Mouse (Mus musculus) brain, embryonic 14.5 days (tissue): Measurements from ENCODE around the gene Pkp1.

ENCODE experiments used
- CTCF ChIP-seq: fragments of 200-500 bp; IDR thresholded peaks from 2 replicates; pipeline ENCODE4 v1.5.1; 2012; ENCODE audit warnings: inconsistent platforms, mild to moderate bottlenecking, moderate library complexity, borderline replicate concordance; ENCODE audit not compliant: insufficient read depth, insufficient read length; ENCODE audit errors: extremely low read depth
- POLR2A ChIP-seq: fragments of 200-500 bp; IDR thresholded peaks from 2 replicates; pipeline ENCODE4 v1.6.1; 2012; ENCODE audit warnings: mild to moderate bottlenecking, inconsistent platforms, borderline replicate concordance; ENCODE audit not compliant: poor library complexity, insufficient read depth, insufficient read length, severe bottlenecking; ENCODE audit errors: extremely low read depth

- no peak for TF ChIP-seq CTCF
- TF ChIP-seq POLR2A = no peak
Observed at GRCm38 (mm10) chr1:135925848-135926247, 6.8 kb upstream of the Pkp1 start.
